Mouse (Mus musculus): Measurements from ENCODE around the gene Ngly1. TPM values are rescaled to one million over a fixed set of nuclear protein-coding genes. Genes with fewer than 3 reads are reported as not detected.

Gene Ngly1
- polyA plus RNA-seq (2012; ENCODE audit: low replicate concordance), result 256 and 393 TPM in 2 replicates

GRCm38 (mm10) chr14:16249171-16249874, at the start of gene Ngly1, which contains the start of gene Oxsm:
Gene Ngly1 (plus strand): TSS chr14:16249280.
Gene Oxsm (minus strand): TSS chr14:16249808.

Other genes with a start within 250 kb of the Ngly1 start
- gene Oxsm, start 528 bp downstream of the Ngly1 start, polyA plus RNA-seq (2012; ENCODE audit: low replicate concordance), result 0.15 and 0.90 TPM in 2 replicates
- gene Top2b, start 115.9 kb downstream of the Ngly1 start, polyA plus RNA-seq (2012; ENCODE audit: low replicate concordance), result 10.9 and 15.6 TPM in 2 replicates

All from leukemia stem cell, adult 10-12 weeks (primary cell).